Mouse (Mus musculus) liver (tissue): ENCODE measurements around the gene Cdk14.
A peak's percentile ranks its signal among the peaks of the same experiment; 100 is the strongest.

Source experiments
- DNase-seq: peaks from one replicate; pipeline ENCODE4 v3.0.0-alpha.2; 2020; ENCODE audit warnings: mixed read lengths

Gene Cdk14

GRCm38 (mm10) chr5:5044326-5044725, 375.8 kb downstream of the Cdk14 start:
- no peak for DNase-seq

GRCm38 (mm10) chr5:5042735-5043134, 377.4 kb downstream of the Cdk14 start:
- no peak for DNase-seq

GRCm38 (mm10) chr5:5041480-5041879, 378.6 kb downstream of the Cdk14 start:
- no peak for DNase-seq

GRCm38 (mm10) chr5:5039700-5040284, 380.3 kb downstream of the Cdk14 start:
- no peak for DNase-seq

DNA sequence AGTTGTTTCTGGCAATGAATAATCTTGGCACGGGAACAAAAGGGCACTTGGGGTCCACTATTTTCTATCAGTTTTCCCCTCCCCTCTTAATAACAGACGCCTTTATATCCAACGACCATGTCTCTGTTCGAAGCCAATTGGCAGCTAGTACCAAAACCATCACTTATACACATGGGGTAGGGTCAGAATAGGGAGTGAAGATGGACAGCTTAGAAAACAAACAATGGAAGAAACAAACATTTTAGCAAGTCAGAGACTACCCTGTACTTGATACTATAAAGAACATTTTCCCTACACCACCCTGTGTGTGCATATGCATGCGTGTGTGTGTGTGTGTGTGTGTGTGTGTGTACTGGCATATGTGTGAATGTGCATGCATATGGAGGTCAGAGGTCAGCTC, 386.7 kb downstream of the Cdk14 start:
- DNase-seq: no peak

- no peak for DNase-seq
Observed at GRCm38 (mm10) chr5:5032847-5033246, 387.3 kb downstream of the Cdk14 start.

DNA sequence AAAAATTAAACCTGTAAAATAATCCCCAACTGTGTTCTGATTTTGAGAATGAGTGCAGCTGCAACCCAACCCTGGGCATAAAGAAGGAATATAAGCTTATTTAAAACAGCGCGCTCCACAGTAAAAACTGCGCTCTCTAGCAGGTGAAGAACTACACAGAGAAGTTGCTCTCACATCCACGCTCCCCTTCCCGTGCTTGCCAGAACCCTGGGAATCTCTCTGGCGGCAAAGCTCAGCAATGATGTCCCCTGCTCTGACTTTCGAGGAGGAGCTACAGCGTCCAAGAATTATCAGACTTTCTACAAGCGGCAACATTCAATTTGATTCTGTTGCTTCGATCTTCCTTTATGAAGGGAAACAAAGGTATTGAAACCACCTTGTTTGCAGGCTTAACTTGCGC, 387.7 kb downstream of the Cdk14 start:
- no peak for DNase-seq

DNA sequence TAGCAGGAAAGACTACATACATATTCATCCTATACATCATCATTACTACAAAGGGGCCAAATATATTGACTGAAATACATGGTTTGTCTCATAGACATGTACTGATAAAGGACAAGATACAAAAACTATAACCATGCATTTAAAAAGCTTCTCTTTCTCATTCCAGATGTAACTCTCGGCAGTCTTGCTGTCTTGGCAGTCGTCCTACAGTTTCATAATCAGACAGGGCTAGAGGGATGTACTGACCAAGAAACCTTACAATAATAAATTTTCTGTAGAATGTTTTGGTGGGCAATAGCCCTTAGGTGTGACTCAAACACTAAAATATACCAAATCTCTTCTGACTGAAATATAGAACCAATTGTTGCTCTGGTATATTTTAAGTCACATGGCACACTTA, 389.7 kb downstream of the Cdk14 start:
- DNase-seq: no peak

- no peak for DNase-seq
Observed at GRCm38 (mm10) chr5:5018959-5019358, 401.2 kb downstream of the Cdk14 start.

- DNase-seq: no peak
Observed at GRCm38 (mm10) chr5:5018242-5018641, 401.9 kb downstream of the Cdk14 start.

DNA sequence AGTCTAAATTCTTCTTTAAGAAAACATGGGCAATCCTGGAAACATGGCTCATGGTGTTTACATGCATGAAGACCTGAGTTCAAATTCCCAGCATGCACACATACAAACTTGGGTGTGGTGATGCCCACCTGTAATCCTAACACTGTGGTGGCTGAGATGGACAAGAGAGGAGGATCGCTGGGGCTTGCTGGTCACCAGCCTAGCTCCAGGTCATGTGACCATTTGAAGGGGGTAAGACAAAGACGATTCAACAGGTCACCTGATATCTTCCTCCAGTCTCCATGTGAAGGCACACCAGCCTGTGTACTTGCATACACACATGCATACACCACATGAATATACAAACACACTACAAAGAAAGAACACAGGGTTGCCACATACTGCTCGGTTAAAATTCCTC, 406.3 kb downstream of the Cdk14 start:
- DNase-seq: no peak

- no peak for DNase-seq
Observed at GRCm38 (mm10) chr5:5012521-5013346, 407.4 kb downstream of the Cdk14 start.

DNA sequence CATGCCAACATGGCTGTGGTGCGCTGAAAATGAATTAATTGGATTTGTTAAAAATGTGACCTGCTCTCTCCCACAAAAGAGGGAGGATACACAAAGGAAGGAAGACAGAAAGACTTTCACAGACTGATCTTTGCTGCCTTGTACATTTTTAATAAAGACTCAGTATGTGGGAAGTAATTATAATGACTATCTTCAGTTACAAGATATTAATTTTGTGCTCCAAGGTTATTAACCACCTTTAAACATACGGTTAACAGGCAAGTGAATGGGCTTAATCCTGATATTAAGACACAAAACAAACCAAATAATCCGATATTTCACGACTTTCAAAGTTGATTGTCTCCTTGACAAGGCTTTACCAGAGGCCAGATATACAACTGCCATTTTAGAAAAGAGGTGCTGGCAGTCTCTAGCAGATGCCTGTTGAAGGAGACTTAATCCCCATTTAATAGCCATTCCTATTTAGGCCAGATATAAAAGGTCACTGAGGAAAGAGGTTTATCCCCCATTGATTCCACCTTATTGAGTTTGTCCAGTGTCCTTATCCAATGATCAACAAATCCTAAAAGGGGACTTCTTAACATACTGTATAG, 411.9 kb downstream of the Cdk14 start:
- DNase-seq: no peak

GRCm38 (mm10) chr5:5007489-5008152, 412.5 kb downstream of the Cdk14 start:
- no peak for DNase-seq

DNA sequence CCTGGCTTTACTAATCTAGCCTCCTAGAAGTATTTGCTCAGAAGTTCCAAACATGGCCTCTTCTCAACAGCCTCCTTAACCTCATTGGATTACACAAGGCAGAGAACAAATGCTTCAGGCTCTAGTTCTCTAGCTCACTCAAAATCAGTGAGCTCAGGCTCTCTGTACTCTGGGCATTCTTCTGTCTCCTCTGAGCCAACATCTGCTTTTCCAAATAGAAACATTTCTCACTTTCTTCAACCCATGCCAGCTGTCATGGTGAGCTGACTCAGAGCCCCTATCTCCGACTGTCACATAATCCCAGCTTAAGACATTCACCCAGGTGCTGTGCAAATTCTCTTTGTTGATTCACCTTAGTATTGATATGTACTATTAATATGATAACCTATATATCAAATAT, 414.5 kb downstream of the Cdk14 start:
- DNase-seq: no peak

DNA sequence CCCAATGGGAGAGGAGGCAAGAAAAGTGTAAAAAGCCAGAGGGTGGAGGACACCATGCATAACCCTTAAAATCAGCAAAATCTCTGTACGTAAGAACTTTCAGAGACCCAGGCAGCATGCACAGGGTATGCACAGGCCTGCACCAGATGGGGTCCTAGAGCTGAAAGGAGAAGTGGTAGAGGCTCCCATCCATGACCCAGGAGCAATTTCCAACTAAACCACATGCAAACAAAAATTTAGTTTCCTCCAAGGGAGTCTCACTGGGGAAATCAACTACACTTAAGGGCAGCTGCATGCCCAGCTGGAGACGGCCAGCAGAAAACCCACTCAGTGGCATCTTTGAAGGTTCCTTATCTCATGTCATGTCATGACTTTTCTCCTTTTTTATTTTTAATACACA, 415.4 kb downstream of the Cdk14 start:
- DNase-seq: no peak

GRCm38 (mm10) chr5:4993192-4993601, 426.9 kb downstream of the Cdk14 start:
- DNase-seq: no peak

- DNase-seq: no peak
Observed at GRCm38 (mm10) chr5:4991023-4991422, 429.1 kb downstream of the Cdk14 start.

GRCm38 (mm10) chr5:4990237-4990636, 429.9 kb downstream of the Cdk14 start:
- DNase-seq: no peak

DNA sequence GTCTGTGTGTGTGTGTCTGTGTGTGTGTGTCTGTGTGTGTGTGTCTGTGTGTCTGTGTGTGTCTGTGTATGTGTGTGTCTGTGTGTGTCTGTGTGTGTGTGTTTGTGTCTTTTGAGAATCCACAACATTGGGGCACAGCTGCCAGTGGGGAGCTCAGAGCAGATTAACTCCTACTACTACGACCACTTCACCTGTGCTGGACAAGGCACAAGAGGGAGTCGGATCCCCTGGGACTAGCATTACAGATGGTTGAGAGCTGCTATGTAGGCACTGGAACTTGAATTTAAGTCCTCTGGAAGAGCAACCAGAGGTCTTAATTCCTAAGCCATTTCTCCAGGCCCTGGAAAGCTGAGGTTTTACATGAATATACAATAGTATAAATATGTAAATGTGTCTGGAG, 433.9 kb downstream of the Cdk14 start:
- no peak for DNase-seq

- DNase-seq: no peak
Observed at GRCm38 (mm10) chr5:4979551-4979950, 440.6 kb downstream of the Cdk14 start.

DNA sequence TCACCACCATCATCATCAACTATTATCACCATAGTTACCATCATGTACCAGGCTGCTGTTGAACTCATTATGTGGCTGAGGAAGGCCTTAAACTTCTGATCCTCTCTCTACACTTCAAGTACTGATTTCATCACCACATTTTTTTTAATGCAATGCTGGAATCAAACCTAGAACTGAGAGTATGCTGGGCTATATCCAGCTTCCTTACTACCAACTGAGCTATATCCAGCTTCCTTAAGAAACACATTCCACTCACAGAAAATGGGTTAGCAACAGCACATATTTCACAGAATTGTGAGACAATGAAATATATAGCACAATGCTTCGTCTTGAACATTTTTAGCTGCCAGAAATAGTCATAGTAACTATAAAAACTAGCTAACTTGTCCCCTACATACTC, 446.7 kb downstream of the Cdk14 start:
- no peak for DNase-seq

DNA sequence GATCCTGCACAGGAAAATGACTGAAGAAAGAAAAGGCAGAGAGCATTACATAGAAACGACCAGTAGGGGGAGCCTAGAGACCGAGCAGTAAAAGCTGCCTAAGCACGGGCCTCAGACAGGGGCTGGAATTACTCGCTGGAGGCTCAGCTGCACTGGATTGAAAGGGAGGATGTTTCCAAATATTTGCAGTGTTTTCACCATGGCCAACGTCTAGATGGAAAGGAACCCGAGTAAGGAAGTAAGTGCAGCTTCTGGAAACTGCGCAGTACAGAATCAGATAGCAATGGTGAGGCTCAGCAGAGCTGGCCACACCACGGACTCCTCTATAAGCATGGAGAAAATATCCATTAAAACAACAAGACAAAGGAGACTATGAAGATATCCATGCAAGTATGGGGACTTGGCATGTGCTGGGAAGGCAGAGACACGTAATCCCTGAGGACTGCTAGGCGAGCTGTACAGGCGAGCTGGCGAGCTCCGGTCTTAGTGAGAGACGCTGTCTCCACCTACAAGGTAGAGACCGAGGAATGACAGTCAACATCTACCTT, 458.0 kb downstream of the Cdk14 start:
- peak; percentile 52 for DNase-seq
